ENCODE assay signal across 10 mouse cellular contexts in genomic region chr2:21234871-21235648, GRCm38 (mm10). TPM values are rescaled to one million over a fixed set of nuclear protein-coding genes. Genes with fewer than 3 reads are reported as not detected.
DNase-seq lines count a peak whose midpoint lies in the region; ATAC-seq lines count a peak whose summit lies in the region.
"Had no signal": no experiment of that assay in that cellular context is flagged by ENCODE, and none has a peak within 500 bp of the region (broad histone marks: within the 10 kb centered on the region; RNA-seq: fewer than 3 reads in every experiment).

No protein-coding gene starts in this region.

- H3K9ac ChIP-seq in liver, embryonic 11.5 days (ENCODE audit: low read depth, low read length) = no peak overlapping the region
- no peak overlapping the region for H3K9ac ChIP-seq in forebrain, embryonic 15.5 days (replicated peaks)
- H3K9ac ChIP-seq: limb, embryonic 12.5 days had no signal

- H3K27ac ChIP-seq in liver, embryonic 11.5 days (ENCODE audit: low read depth, low read length) = no peak overlapping the region
- H3K27ac ChIP-seq in midbrain, embryonic 10.5 days (replicated peaks) = no peak overlapping the region
- H3K27ac ChIP-seq in forebrain, embryonic 15.5 days (replicated peaks) = no peak overlapping the region
- H3K27ac ChIP-seq: limb, embryonic 12.5 days had no signal

- no peak overlapping the region for H3K4me2 ChIP-seq in liver, embryonic 11.5 days
- H3K4me2 ChIP-seq in forebrain, embryonic 15.5 days (replicated peaks) = no peak overlapping the region
- H3K4me2 ChIP-seq: limb, embryonic 12.5 days had no signal

- peak; percentile 84 for ATAC-seq in liver, embryonic 11.5 days (replicated peaks; ENCODE audit: low FRiP score)
- ATAC-seq in forebrain, embryonic 15.5 days (replicated peaks) = no peak

- DNase-seq in ovary, adult 18-20 months (ENCODE audit: low spot score) = peak; percentile 10
- DNase-seq in ovary, postnatal 14 days (ENCODE audit: low spot score) = no peak
- peak; percentile 88 for DNase-seq in fat pad, adult 2 months (ENCODE audit: extremely low read depth, low read depth, low spot score)
- DNase-seq in liver, embryonic 11.5 days (ENCODE audit: low spot score) = no peak
- DNase-seq in urinary bladder, postnatal 36 days (ENCODE audit: low spot score in 2 of 2) = peak; percentile 59 to 66
- no peak for DNase-seq in thymus, adult 18-20 months
- no peak for DNase-seq in midbrain, embryonic 10.5 days (ENCODE audit: low spot score)

- no peaks in the 10 kb centered on the region for H3K4me1 ChIP-seq in liver, embryonic 11.5 days (replicated peaks; ENCODE audit: control insufficient read depth, insufficient read depth, low read length)
- no peaks in the 10 kb centered on the region for H3K4me1 ChIP-seq in midbrain, embryonic 10.5 days
- H3K4me1 ChIP-seq in forebrain, embryonic 15.5 days = no peaks in the 10 kb centered on the region

- WGBS in liver, embryonic 11.5 days = 72% methylated on average over 9 of the region's 9 CpGs
- 88% methylated on average over 9 of the region's 9 CpGs for WGBS in midbrain, embryonic 10.5 days
- 87% methylated on average over 9 of the region's 9 CpGs for WGBS in forebrain, embryonic 15.5 days

- no peaks in the 10 kb centered on the region for H3K36me3 ChIP-seq in liver, embryonic 11.5 days (ENCODE audit: control insufficient read depth, insufficient read depth, low read length)
- H3K36me3 ChIP-seq in midbrain, embryonic 10.5 days = no peaks in the 10 kb centered on the region
- H3K36me3 ChIP-seq in forebrain, embryonic 15.5 days = no peaks in the 10 kb centered on the region
- H3K36me3 ChIP-seq: G1E; limb, embryonic 12.5 days had no signal

- no peaks in the 10 kb centered on the region for H3K9me3 ChIP-seq in liver, embryonic 11.5 days (ENCODE audit: control insufficient read depth, low read length)
- H3K9me3 ChIP-seq in midbrain, embryonic 10.5 days (replicated peaks) = no peaks in the 10 kb centered on the region
- H3K9me3 ChIP-seq in forebrain, embryonic 15.5 days = no peaks in the 10 kb centered on the region
- H3K9me3 ChIP-seq: G1E; limb, embryonic 12.5 days had no signal

- H3K27me3 ChIP-seq in liver, embryonic 11.5 days (replicated peaks; ENCODE audit: control insufficient read depth, insufficient read depth, low read length) = no peaks in the 10 kb centered on the region
- no peaks in the 10 kb centered on the region for H3K27me3 ChIP-seq in midbrain, embryonic 10.5 days (ENCODE audit: low read depth, poor library complexity, severe bottlenecking)
- H3K27me3 ChIP-seq in forebrain, embryonic 15.5 days = no peaks in the 10 kb centered on the region
- H3K27me3 ChIP-seq: limb, embryonic 12.5 days had no signal

- no peak overlapping the region for H3K4me3 ChIP-seq in liver, embryonic 11.5 days (ENCODE audit: low read depth, low read length)
- H3K4me3 ChIP-seq in midbrain, embryonic 10.5 days = no peak overlapping the region
- H3K4me3 ChIP-seq in forebrain, embryonic 15.5 days = no peak overlapping the region
- H3K4me3 ChIP-seq: limb, embryonic 12.5 days had no signal

RNA-seq across cellular contexts. Expression of gene Thnsl1, which starts 29.5 kb away (rescaled TPM):
- 4.0 and 6.0 TPM in 2 replicates for polyA plus RNA-seq in liver, embryonic 11.5 days (2014; fragmentation: Nextera tagmentation; extraction: Ambion mirVana)
- 14.9 and 17.5 TPM in 2 replicates for polyA plus RNA-seq in midbrain, embryonic 10.5 days (2016; fragmentation: Nextera tagmentation; extraction: Ambion mirVana)
- polyA plus RNA-seq in forebrain, embryonic 15.5 days (2015; fragmentation: Nextera tagmentation; extraction: Ambion mirVana) = 25.8 and 26.9 TPM in 2 replicates

RNA-seq across cellular contexts. Expression of gene Enkur, which starts 29.9 kb away (rescaled TPM):
- 0.16 and 0.27 TPM in 2 replicates for polyA plus RNA-seq in liver, embryonic 11.5 days (2014; fragmentation: Nextera tagmentation; extraction: Ambion mirVana)
- 0.95 and 0.96 TPM in 2 replicates for polyA plus RNA-seq in midbrain, embryonic 10.5 days (2016; fragmentation: Nextera tagmentation; extraction: Ambion mirVana)
- 2.4 and 4.7 TPM in 2 replicates for polyA plus RNA-seq in forebrain, embryonic 15.5 days (2015; fragmentation: Nextera tagmentation; extraction: Ambion mirVana)
- polyA plus RNA-seq: G1E; limb, embryonic 12.5 days had no signal

Comparison
In these comparisons a context has a peak if more than half of its experiments do, and no peak if none do; other contexts are left out.
1. DNase-seq: peak in ovary, adult 18-20 months (single experiment), fat pad, adult 2 months (single experiment) and urinary bladder, postnatal 36 days (2 of 2); none in ovary, postnatal 14 days (single experiment), liver, embryonic 11.5 days (single experiment), thymus, adult 18-20 months (0 of 2) and midbrain, embryonic 10.5 days (single experiment).